Mouse (Mus musculus): ENCODE measurements at regions not wholly inside any gene's neighbourhood (a gene's known extent, or its start where the extent isn't known, plus 50 kb on each side); places are given as distances from the start of the nearest gene placed in this dataset.

DNA sequence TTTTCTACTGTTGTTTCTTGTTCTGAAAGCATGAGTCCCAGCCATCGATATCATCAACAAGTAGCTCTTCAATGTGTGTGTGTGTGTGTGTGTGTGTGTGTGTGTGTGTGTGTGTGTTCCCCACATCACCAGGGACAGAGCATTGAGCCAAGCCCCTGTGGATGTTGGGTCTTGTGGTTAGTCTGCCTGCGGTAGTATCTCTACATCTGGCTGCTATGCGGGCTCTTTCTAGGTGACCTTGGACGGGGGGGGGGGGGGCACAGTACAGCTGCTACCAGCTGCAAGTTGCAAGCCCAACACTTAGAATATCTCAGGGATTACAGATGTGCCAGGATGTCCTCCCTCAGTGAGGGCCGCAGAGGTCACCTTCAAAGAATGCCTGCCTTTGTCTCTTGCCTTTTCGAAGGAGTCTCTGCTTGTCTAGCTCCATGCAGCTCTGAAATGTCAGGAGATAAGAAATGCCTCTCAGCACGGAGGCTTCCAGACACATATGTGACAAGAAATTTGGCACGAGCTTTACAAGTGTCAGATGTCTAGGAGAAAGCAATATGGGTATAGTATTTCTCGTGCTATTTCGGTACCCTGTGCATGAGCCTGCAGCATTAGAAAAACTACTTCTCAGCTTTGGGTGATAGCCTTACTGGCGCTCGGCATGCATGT is 75.6 kb upstream of the Pgrmc2 start:
- ATAC-seq (ENCODE audit: insufficient read depth) = no peak
- Histone ChIP-seq H3K4me3 (replicated peaks) (no peak overlapping the region), H3K9me3 (replicated peaks) (no peaks in the 10 kb centered on the region), H3K4me2 (no peak overlapping the region), H3K36me3 (replicated peaks) (no peaks in the 10 kb centered on the region), H3K27ac (replicated peaks) (no peak overlapping the region), H3K27me3 (no peaks in the 10 kb centered on the region), H3K4me1 (replicated peaks) (peaks cover 47% of the 10 kb centered on the region), H3K9ac (no peak overlapping the region)
- WGBS (ENCODE audit: insufficient replicate concordance) = 55% methylated on average over 12 of the region's 12 CpGs

DNA sequence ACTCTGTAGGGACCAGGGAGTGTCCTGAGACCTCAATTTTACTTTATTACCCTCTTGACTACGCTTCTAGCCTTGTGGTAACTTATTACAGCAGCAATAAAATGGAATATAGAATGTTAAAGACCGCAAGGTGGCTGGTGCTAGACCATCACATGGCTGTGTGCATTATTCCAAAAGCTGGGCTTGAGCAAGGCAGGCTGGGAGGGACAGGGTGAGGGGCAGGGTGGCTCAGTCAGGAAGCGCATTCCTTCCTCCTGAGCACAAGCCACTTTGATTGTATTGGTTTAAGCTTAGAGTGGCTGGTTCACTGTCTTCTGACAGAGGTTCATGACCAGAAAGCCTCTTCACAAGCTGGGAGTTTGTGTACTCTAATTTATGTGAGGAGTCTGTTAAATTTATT is 74.6 kb upstream of the Pgrmc2 start:
- peaks cover 38% of the 10 kb centered on the region for H3K4me1 ChIP-seq (replicated peaks)
- WGBS (ENCODE audit: insufficient replicate concordance) = 87% methylated on average over 3 of the region's 3 CpGs
- ATAC-seq (ENCODE audit: insufficient read depth) = no peak

DNA sequence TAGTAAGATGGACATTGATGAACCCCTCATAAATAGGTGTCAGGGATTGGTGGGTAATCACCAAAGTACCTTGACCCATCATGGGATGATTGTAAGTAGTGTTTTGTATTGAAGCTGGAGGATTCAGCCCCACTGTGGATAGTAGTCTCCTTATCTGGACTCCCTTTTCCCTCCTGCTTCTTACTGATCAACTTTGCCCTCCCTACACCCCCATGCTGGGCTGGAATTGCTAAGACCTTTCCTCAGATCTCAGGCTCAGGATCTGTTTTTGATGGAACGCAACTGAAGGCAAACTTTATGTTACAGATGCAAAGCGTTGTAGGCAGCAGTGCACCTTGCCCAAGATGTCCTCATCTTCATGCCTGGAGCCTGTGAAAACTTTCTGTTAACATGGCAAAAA is 73.7 kb upstream of the Pgrmc2 start:
- Histone ChIP-seq H3K9me3 (replicated peaks) (no peaks in the 10 kb centered on the region), H3K4me3 (replicated peaks) (no peak overlapping the region), H3K27me3 (no peaks in the 10 kb centered on the region), H3K4me2 (peak overlapping the region; percentile 4; the same call in 1 of the 2 replicates), H3K27ac (replicated peaks) (no peak overlapping the region; the same call in 1 of the 2 replicates), H3K4me1 (replicated peaks) (peaks cover 41% of the 10 kb centered on the region), H3K36me3 (replicated peaks) (no peaks in the 10 kb centered on the region), H3K9ac (no peak overlapping the region)
- WGBS (ENCODE audit: insufficient replicate concordance) = 78% methylated on average over 2 of the region's 2 CpGs
- ATAC-seq (ENCODE audit: insufficient read depth) = no peak

More for the DNA sequence above, 74.6 kb upstream of the Pgrmc2 start:
- H3K4me3 ChIP-seq (replicated peaks) = no peak overlapping the region
- no peaks in the 10 kb centered on the region for H3K9me3 ChIP-seq (replicated peaks)
- no peak overlapping the region for H3K4me2 ChIP-seq
- H3K27me3 ChIP-seq = no peaks in the 10 kb centered on the region
- H3K27ac ChIP-seq (replicated peaks) = no peak overlapping the region
- no peak overlapping the region for H3K9ac ChIP-seq
- H3K36me3 ChIP-seq (replicated peaks) = no peaks in the 10 kb centered on the region

DNA sequence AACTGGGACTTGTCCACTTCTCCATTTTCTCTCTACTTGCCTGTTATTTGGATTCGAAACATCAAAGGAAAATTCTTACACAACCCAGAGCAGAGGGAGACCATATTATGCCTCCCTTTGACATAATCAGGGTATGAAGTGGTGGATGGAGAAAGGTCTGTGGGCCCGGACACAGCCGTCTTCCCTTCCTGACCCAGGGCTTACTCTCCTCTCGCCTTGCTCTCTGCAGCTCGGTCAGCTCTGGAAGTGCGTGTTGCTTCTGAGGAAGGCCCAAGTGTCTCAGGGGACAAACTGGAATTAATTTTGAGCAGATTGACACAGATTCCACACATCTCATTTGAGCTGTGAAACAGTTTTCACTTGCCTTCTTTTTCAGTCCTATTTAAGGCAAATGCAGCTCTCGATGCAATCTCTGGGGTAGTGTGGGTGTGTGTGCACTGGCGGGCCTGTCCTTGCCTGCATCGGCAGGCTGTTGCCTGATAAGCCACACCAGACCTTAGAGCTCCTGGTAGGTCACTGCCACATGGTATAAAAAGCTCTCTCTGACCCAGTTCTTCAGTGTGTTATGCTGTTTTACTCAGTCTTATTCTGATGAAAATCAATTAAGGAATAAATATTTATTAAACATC is 72.4 kb upstream of the Pgrmc2 start:
- Histone ChIP-seq H3K4me1 (replicated peaks) (peaks cover 41% of the 10 kb centered on the region), H3K4me3 (replicated peaks) (no peak overlapping the region), H3K9me3 (replicated peaks) (no peaks in the 10 kb centered on the region), H3K36me3 (replicated peaks) (no peaks in the 10 kb centered on the region), H3K4me2 (peak overlapping the region; percentile 55), H3K27ac (replicated peaks) (peak overlapping the region; percentile 78), H3K27me3 (no peaks in the 10 kb centered on the region), H3K9ac (peak overlapping the region; percentile 19; the same call in 1 of the 2 replicates)
- WGBS (ENCODE audit: insufficient replicate concordance) = 52% methylated on average over 9 of the region's 9 CpGs
- peak; percentile 98 for ATAC-seq (ENCODE audit: insufficient read depth)

DNA sequence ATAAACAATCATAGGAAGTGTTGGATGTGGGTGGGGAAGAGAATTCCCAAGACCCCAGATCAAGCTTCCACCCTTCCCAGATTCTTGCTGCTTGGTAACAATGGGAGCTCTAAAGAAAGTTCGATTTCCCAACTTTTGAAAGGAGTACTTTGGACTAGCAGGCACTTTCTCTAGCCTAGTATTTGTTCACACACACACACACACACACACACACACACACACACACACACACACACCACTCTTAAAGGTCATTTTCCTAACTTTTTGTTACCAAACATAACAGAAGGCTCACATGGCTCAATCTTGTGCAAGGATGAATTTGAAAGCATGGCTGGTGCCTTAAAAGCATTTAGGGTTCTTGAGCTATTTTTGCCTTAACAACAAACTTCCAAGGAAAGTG is 71.6 kb upstream of the Pgrmc2 start:
- no peak for ATAC-seq (ENCODE audit: insufficient read depth)
- H3K36me3 ChIP-seq (replicated peaks) = no peaks in the 10 kb centered on the region
- WGBS (ENCODE audit: insufficient replicate concordance) = 29% methylated on average over 1 of the region's 1 CpGs

DNA sequence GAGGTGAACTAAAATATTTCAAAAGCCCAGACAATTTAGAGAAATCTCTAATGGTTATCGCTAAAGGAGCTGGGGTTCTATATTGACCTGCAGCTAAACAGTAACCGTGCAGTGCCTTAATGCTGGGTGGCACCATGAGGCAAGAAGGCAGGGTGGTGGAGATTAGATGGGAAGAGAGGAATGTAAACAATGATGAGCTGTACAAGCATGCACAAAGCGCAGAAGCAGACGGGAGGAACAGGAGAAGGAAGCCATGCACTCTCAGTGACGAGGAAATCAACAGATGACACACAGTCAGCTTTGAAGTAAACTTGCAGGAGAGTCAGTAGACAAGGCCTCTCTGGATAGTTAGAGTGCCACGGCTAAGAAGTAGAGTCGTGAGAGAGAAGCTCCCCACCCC is 69.1 kb upstream of the Pgrmc2 start:
- no peak overlapping the region; the same call in 1 of the 2 replicates for H3K27ac ChIP-seq (replicated peaks)
- no peaks in the 10 kb centered on the region for H3K27me3 ChIP-seq
- 62% methylated on average over 7 of the region's 7 CpGs for WGBS (ENCODE audit: insufficient replicate concordance)
- H3K9me3 ChIP-seq (replicated peaks) = no peaks in the 10 kb centered on the region
- H3K9ac ChIP-seq = no peak overlapping the region
- H3K4me1 ChIP-seq (replicated peaks) = peaks cover 28% of the 10 kb centered on the region
- H3K36me3 ChIP-seq (replicated peaks) = no peaks in the 10 kb centered on the region
- H3K4me3 ChIP-seq (replicated peaks) = no peak overlapping the region
- ATAC-seq (ENCODE audit: insufficient read depth) = no peak
- no peak overlapping the region for H3K4me2 ChIP-seq

More for the DNA sequence above, 71.6 kb upstream of the Pgrmc2 start:
- no peak overlapping the region for H3K4me3 ChIP-seq (replicated peaks)
- H3K9me3 ChIP-seq (replicated peaks) = no peaks in the 10 kb centered on the region
- no peak overlapping the region for H3K4me2 ChIP-seq
- H3K9ac ChIP-seq = no peak overlapping the region
- H3K27ac ChIP-seq (replicated peaks) = no peak overlapping the region
- peaks cover 41% of the 10 kb centered on the region for H3K4me1 ChIP-seq (replicated peaks)
- H3K27me3 ChIP-seq = no peaks in the 10 kb centered on the region

DNA sequence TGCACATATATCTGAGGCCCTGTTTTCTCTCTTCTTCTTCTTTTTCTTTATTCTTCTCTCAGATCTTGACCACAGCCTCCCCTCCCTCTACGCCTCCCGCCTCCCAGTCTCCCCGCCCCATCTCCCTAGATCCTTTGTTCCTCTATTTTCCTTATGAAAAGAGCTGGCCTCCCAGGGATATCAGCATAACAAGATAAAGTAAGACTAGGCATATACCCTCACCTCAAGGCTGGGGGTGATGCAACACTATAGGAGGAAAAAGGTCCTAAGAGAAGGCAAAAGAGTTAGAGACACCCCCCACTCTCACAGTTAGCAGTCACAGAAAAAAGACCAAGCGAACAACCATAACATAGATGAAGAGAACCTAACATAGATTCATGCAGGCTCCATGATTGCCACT is 57.5 kb upstream of the Pgrmc2 start:
- 78% methylated on average over 4 of the region's 4 CpGs for WGBS (ENCODE audit: insufficient replicate concordance)
- no peaks in the 10 kb centered on the region for H3K4me1 ChIP-seq (replicated peaks)

DNA sequence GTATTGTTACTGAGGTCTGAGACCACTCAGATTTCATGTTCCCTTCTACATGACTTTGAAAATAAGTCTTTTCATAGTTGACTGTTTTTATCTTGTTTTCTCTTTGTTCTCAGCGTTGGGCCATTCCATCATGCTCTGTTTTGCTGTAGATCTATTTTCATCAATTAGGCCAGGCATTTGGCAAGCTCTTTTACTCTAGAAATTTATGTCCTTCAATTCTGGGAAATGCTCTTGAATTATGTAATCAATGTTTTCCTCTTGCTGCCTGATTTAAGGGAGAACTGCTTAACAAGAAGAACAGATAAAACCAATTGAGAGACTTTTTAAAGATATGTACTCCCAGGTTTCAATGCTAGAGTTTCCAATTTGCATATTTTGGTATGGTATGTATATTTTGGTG is 55.1 kb upstream of the Pgrmc2 start:
- 57% methylated on average over 1 of the region's 1 CpGs for WGBS (ENCODE audit: insufficient replicate concordance)
- Histone ChIP-seq H3K4me1 (replicated peaks) (no peaks in the 10 kb centered on the region), H3K4me3 (replicated peaks) (no peak overlapping the region), H3K9me3 (replicated peaks) (no peaks in the 10 kb centered on the region; the same call in 1 of the 2 replicates), H3K4me2 (no peak overlapping the region), H3K27ac (replicated peaks) (no peak overlapping the region), H3K9ac (no peak overlapping the region), H3K36me3 (replicated peaks) (no peaks in the 10 kb centered on the region), H3K27me3 (no peaks in the 10 kb centered on the region)
- no peak for ATAC-seq (ENCODE audit: insufficient read depth)

More for the DNA sequence above, 57.5 kb upstream of the Pgrmc2 start:
- Histone ChIP-seq H3K9me3 (replicated peaks) (no peaks in the 10 kb centered on the region; the same call in 1 of the 2 replicates), H3K36me3 (replicated peaks) (no peaks in the 10 kb centered on the region), H3K4me3 (replicated peaks) (no peak overlapping the region), H3K27ac (replicated peaks) (no peak overlapping the region), H3K4me2 (no peak overlapping the region), H3K9ac (no peak overlapping the region), H3K27me3 (no peaks in the 10 kb centered on the region)
- no peak for ATAC-seq (ENCODE audit: insufficient read depth)

DNA sequence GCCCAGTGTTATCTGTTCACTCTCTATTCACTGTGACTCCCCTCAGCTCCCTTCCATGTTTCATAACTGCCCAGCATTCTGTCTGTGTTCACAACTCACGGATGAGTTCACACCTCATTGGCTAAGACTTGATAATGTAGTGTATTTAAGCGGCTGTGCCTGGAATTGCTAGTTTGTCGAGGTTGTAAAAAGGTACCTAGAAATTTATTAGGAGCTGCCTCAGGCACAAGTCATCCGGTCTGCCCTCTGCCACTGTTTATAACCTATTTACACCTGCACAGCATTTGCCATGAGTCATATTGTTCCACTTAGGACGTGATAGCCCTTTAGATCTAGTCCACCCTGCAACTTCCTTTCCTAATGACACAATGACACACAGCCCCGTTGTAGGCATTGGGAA is 50.0 kb upstream of the Pgrmc2 start:
- Histone ChIP-seq H3K27ac (replicated peaks) (no peak overlapping the region), H3K36me3 (replicated peaks) (no peaks in the 10 kb centered on the region), H3K4me1 (replicated peaks) (no peaks in the 10 kb centered on the region), H3K4me3 (replicated peaks) (no peak overlapping the region), H3K27me3 (peaks cover 4% of the 10 kb centered on the region; the same call in 1 of the 2 replicates), H3K9ac (no peak overlapping the region), H3K4me2 (no peak overlapping the region), H3K9me3 (replicated peaks) (no peaks in the 10 kb centered on the region)
- ATAC-seq (ENCODE audit: insufficient read depth) = no peak
- WGBS (ENCODE audit: insufficient replicate concordance) = 45% methylated on average over 6 of the region's 6 CpGs

All from liver, embryonic 15.5 days (tissue).